In genomic region chr6:72297825-72298224, GRCm38 (mm10) we compare ENCODE assay signal across 25 mouse cellular contexts. TPM values are rescaled to one million over a fixed set of nuclear protein-coding genes. Genes with fewer than 3 reads are reported as not detected.
DNase-seq lines count a peak whose midpoint lies in the region.
"Had no signal": no experiment of that assay in that cellular context is flagged by ENCODE, and none has a peak within 500 bp of the region (broad histone marks: within the 10 kb centered on the region; RNA-seq: fewer than 3 reads in every experiment).

No protein-coding gene starts in this region.

- peak; percentile 35 for DNase-seq in cerebellum, adult 9-10 months
- no peak for DNase-seq in cerebellum, adult 9-11 months
- DNase-seq in lung, postnatal 36 days, result peak; percentile 9
- no peak for DNase-seq in lung, postnatal 25 days (ENCODE audit: low spot score)
- DNase-seq in adipocyte (ENCODE audit: low spot score), result peak; percentile 85
- no peak for DNase-seq in frontal cortex, postnatal 36 days (ENCODE audit: low spot score in 2 of 2)
- no peak for DNase-seq in frontal cortex, adult 2 months (ENCODE audit: extremely low spot score in 1 of 2, low spot score in 1 of 2)
- DNase-seq in heart, adult 18-20 months, result no peak
- DNase-seq: adrenal gland, adult 2 months; adrenal gland, postnatal 25 days; gastrocnemius, adult 2 months; gastrocnemius, postnatal 25 days; heart, postnatal 10 days; heart, postnatal 4 days had no signal

RNA-seq across cellular contexts. Expression of gene Sftpb, which starts 6.6 kb away (rescaled TPM):
- polyA plus RNA-seq in frontal cortex, adult 2 months (2012; rRNA removed), result not detected in 2 replicates
- not detected for total RNA-seq in heart, adult 18-20 months (2021)
- total RNA-seq: adrenal gland, adult 2 months; adrenal gland, postnatal 25 days; G1E; gastrocnemius, adult 2 months; gastrocnemius, postnatal 25 days; granulocyte monocyte progenitor cell, adult 5-6 weeks; heart, postnatal 10 days; heart, postnatal 4 days had no signal
- polyA plus RNA-seq: activated CD4-positive, CD25-positive, alpha-beta regulatory T cell, adult 4 months; CD4-positive, CD25-positive, alpha-beta regulatory T cell, adult 4 months; cerebellum, adult 2 months; cortical plate, adult 2 months; embryonic facial prominence, embryonic 12.5 days; forebrain, embryonic 12.5 days; G1E; heart, embryonic 14.5 days; hindbrain, embryonic 12.5 days; inflammation-experienced regulatory T-cells, adult 6 months had no signal

RNA-seq across cellular contexts. Expression of gene Usp39, which starts 47.2 kb away (rescaled TPM):
- 30.2 and 31.8 TPM in 2 replicates for polyA plus RNA-seq in frontal cortex, adult 2 months (2012; rRNA removed)
- total RNA-seq in heart, adult 18-20 months (2021), result 10 to 100 TPM; 15.9 to 16.1 TPM

RNA-seq across cellular contexts. Expression of gene 0610030E20Rik, which starts 49.3 kb away (rescaled TPM):
- polyA plus RNA-seq in frontal cortex, adult 2 months (2012; rRNA removed), result 17.7 and 20.0 TPM in 2 replicates
- total RNA-seq in heart, adult 18-20 months (2021), result 1 to 10 TPM; 8.4 to 8.5 TPM

RNA-seq across cellular contexts. Expression of gene Tmem150a, which starts 57.4 kb away (rescaled TPM):
- polyA plus RNA-seq in frontal cortex, adult 2 months (2012; rRNA removed), result 33.2 and 33.5 TPM in 2 replicates
- total RNA-seq in heart, adult 18-20 months (2021), result 10 to 100 TPM; 20.0 to 22.6 TPM

Comparison
In these comparisons a context has a peak if more than half of its experiments do, and no peak if none do; other contexts are left out.
1. DNase-seq: peak in cerebellum, adult 9-10 months (single experiment), lung, postnatal 36 days (single experiment) and adipocyte (single experiment); none in cerebellum, adult 9-11 months (single experiment), lung, postnatal 25 days (single experiment), frontal cortex, postnatal 36 days (0 of 2), frontal cortex, adult 2 months (0 of 2) and heart, adult 18-20 months (0 of 2).